9 mouse cellular contexts compared by ENCODE assay signal in the genomic region with DNA sequence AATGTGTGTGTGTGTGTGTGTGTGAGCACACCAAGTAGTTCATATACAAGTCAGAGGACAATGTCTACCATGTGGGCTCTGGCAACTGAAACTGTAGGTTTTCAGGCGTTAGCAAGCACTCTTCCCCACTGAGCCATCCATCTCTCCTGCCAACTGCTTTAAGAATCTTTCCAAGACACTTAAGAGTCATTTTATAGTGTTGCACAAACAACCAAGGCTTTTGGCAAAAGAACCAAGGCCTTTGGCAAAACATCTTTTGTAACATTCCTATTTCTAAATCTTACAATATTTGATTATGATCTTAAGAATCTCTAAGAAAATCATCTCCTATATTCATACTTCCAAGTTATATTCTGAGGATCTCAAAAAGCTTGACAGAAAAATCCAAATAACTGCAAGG. TPM values are rescaled to one million over a fixed set of nuclear protein-coding genes. Genes with fewer than 3 reads are reported as not detected.
DNase-seq lines count a peak whose midpoint lies in the region; ATAC-seq and TF ChIP-seq lines count a peak whose summit lies in the region.
"Had no signal": no experiment of that assay in that cellular context is flagged by ENCODE, and none has a peak within 500 bp of the region (broad histone marks: within the 10 kb centered on the region; RNA-seq: fewer than 3 reads in every experiment).

No protein-coding gene starts in this region.

- H3K9ac ChIP-seq in heart, embryonic 16.5 days (ENCODE audit: low read length), result peak overlapping the region; percentile 100
- H3K9ac ChIP-seq in lung, postnatal 0 days (replicated peaks; ENCODE audit: low read depth), result peak overlapping the region; percentile 97; the same call in 1 of the 2 replicates

- TF ChIP-seq CTCF in lung, postnatal 0 days (IDR thresholded peaks at IDR 0.05), result no peak

- H3K4me3 ChIP-seq in erythroblast, embryonic 14.5 days (replicated peaks), result peak overlapping the region; percentile 74
- peak overlapping the region; percentile 98 for H3K4me3 ChIP-seq in heart, embryonic 16.5 days (ENCODE audit: low read length)
- peak overlapping the region; percentile 100 for H3K4me3 ChIP-seq in lung, postnatal 0 days (ENCODE audit: low read depth, low read length)

- peak overlapping the region; percentile 74 for H3K4me2 ChIP-seq in heart, embryonic 16.5 days (ENCODE audit: low read depth, low read length)
- peak overlapping the region; percentile 67 for H3K4me2 ChIP-seq in lung, postnatal 0 days (replicated peaks; ENCODE audit: low read depth, low read length)

- no peaks in the 10 kb centered on the region; the same call in 1 of the 2 replicates for H3K9me3 ChIP-seq in erythroblast, embryonic 14.5 days (ENCODE audit: control insufficient read depth, low read length)
- no peaks in the 10 kb centered on the region for H3K9me3 ChIP-seq in heart, embryonic 16.5 days (replicated peaks; ENCODE audit: control insufficient read depth, low read length)
- H3K9me3 ChIP-seq in lung, postnatal 0 days (ENCODE audit: low read length), result no peaks in the 10 kb centered on the region

- DNase-seq in NIH3T3 (ENCODE audit: low read depth), result peak; percentile 76
- DNase-seq in lung, postnatal 0 days (ENCODE audit: low spot score), result peak; percentile 72
- DNase-seq in frontal cortex, postnatal 14 days (ENCODE audit: low spot score in 2 of 2), result no peak
- DNase-seq in layer of hippocampus, adult 9-11 months, result no peak
- DNase-seq in right cerebral cortex, adult 2 months (ENCODE audit: low spot score in 2 of 2), result no peak
- DNase-seq: cerebellum, adult 11-12 months had no signal

- peaks cover 18% of the 10 kb centered on the region for H3K36me3 ChIP-seq in erythroblast, embryonic 14.5 days (ENCODE audit: control insufficient read depth)
- no peaks in the 10 kb centered on the region for H3K36me3 ChIP-seq in heart, embryonic 16.5 days (ENCODE audit: control insufficient read depth, insufficient read depth)
- no peaks in the 10 kb centered on the region for H3K36me3 ChIP-seq in lung, postnatal 0 days (ENCODE audit: insufficient read depth, low read length)

- peaks cover 47% of the 10 kb centered on the region for H3K4me1 ChIP-seq in erythroblast, embryonic 14.5 days (ENCODE audit: control insufficient read depth)
- peaks cover 30% of the 10 kb centered on the region for H3K4me1 ChIP-seq in heart, embryonic 16.5 days (ENCODE audit: control insufficient read depth, insufficient read depth, low read length)
- peaks cover 9% of the 10 kb centered on the region; the same call in 1 of the 2 replicates for H3K4me1 ChIP-seq in lung, postnatal 0 days (ENCODE audit: insufficient read depth, low read depth, low read length)

- H3K27me3 ChIP-seq in erythroblast, embryonic 14.5 days (ENCODE audit: control insufficient read depth), result no peaks in the 10 kb centered on the region
- H3K27me3 ChIP-seq in heart, embryonic 16.5 days (ENCODE audit: control insufficient read depth, insufficient read depth, low read length), result no peaks in the 10 kb centered on the region
- H3K27me3 ChIP-seq in lung, postnatal 0 days (replicated peaks; ENCODE audit: insufficient read depth, low read length), result no peaks in the 10 kb centered on the region

- 3% methylated on average over 1 of the region's 1 CpGs for WGBS in heart, embryonic 16.5 days
- WGBS in lung, postnatal 0 days, result 4% methylated on average over 1 of the region's 1 CpGs

- no peak for TF ChIP-seq EP300 in lung, postnatal 0 days (IDR thresholded peaks at IDR 0.05)

- no peak for ATAC-seq in erythroblast, adult 5-6 weeks (replicated peaks; ENCODE audit: low FRiP score, poor library complexity, severe bottlenecking)
- no peak for ATAC-seq in heart, embryonic 16.5 days (replicated peaks; ENCODE audit: extremely low read depth, insufficient read depth, low FRiP score)
- ATAC-seq in lung, postnatal 0 days, result no peak

- peak overlapping the region; percentile 100 for H3K27ac ChIP-seq in heart, embryonic 16.5 days (ENCODE audit: low read length)
- H3K27ac ChIP-seq in lung, postnatal 0 days (ENCODE audit: low read length), result 0 out of 2 replicates have a peak overlapping the region, but pooled peaks have one; percentile 99

RNA-seq across cellular contexts. Expression of gene Hnrnpll, which starts 2.4 kb away (rescaled TPM):
- 2.5 TPM in 2 replicates for polyA plus RNA-seq in erythroblast, embryonic 14.5 days (2012)
- total RNA-seq in erythroblast, adult 5-6 weeks (2015; ENCODE audit: low replicate concordance), result 32.6 and 37.1 TPM in 2 replicates
- 24.6 and 31.1 TPM in 2 replicates for total RNA-seq in erythroblast, adult 5-6 weeks (2017; ENCODE audit: low replicate concordance)
- polyA plus RNA-seq in heart, embryonic 16.5 days (2015; fragmentation: Nextera tagmentation; extraction: Ambion mirVana), result 38.7 and 44.4 TPM in 2 replicates
- polyA plus RNA-seq in lung, postnatal 0 days (2015; fragmentation: Nextera tagmentation; extraction: Ambion mirVana), result 30.2 and 31.2 TPM in 2 replicates

Comparison
In these comparisons a context has a peak if more than half of its experiments do, and no peak if none do; other contexts are left out.
1. DNase-seq: peak in NIH3T3 (single experiment) and lung, postnatal 0 days (single experiment); none in frontal cortex, postnatal 14 days (0 of 2), layer of hippocampus, adult 9-11 months (single experiment) and right cerebral cortex, adult 2 months (0 of 2).
2. Peak in every context shown above with its lines, with median percentiles within 50 percentile points of each other: H3K4me3 ChIP-seq.